Mouse (Mus musculus) E14TG2a.4 (cell line): Measurements from ENCODE around the gene Mylk3.

Experiments
- CTCF ChIP-seq: conservative IDR thresholded peaks from 2 replicates; pipeline ENCODE4 v1.5.1; 2014; ENCODE audit warnings: low read length
- NANOG ChIP-seq: IDR thresholded peaks from 2 replicates; pipeline ENCODE4 v1.6.1; 2014; ENCODE audit warnings: borderline replicate concordance, low read length, mixed read lengths
- POU5F1 ChIP-seq: IDR thresholded peaks from 2 replicates; pipeline ENCODE4 v1.6.1; 2014; ENCODE audit warnings: low read length, borderline replicate concordance

DNA sequence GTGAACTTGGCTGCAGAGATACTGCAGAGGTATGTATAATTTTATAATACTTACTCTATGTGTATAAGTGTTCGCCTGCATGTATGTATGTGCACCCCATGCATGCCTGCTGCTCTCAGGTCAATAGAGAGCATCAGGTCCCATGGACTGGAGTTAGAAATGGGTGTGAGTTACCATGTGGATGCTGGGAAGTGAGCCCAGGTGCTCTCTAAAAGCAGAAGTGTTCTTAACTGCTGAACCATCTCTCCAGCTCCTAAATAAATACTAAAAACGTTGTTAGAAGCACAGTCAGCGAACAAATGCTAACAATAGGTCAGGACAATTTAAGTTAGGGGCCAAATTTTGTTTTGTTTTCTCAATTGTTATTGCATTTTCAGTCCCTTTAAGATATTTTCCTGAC, 83.2 kb downstream of the Mylk3 start:
- TF ChIP-seq CTCF (no peak), POU5F1 (no peak), NANOG (no peak)
